Mouse (Mus musculus): ENCODE measurements at regions not wholly inside any gene's neighbourhood (a gene's known extent, or its start where the extent isn't known, plus 50 kb on each side); places are given as distances from the start of the nearest gene placed in this dataset.

- ATAC-seq = peak; percentile 63; the same call in 1 of the 2 replicates
- Histone ChIP-seq H3K4me3 (replicated peaks) (no peak overlapping the region), H3K4me2 (replicated peaks) (no peak overlapping the region), H3K27ac (peak overlapping the region; percentile 39), H3K9ac (replicated peaks) (no peak overlapping the region), H3K4me1 (replicated peaks) (peaks cover 10% of the 10 kb centered on the region), H3K36me3 (no peaks in the 10 kb centered on the region), H3K9me3 (peaks cover 8% of the 10 kb centered on the region; the same call in 1 of the 2 replicates), H3K27me3 (no peaks in the 10 kb centered on the region)
- WGBS = 37% methylated on average over 12 of the region's 12 CpGs
These were observed 57.7 kb downstream of the Rpl14 start for GRCm38 (mm10) chr9:120628794-120629560.

DNA sequence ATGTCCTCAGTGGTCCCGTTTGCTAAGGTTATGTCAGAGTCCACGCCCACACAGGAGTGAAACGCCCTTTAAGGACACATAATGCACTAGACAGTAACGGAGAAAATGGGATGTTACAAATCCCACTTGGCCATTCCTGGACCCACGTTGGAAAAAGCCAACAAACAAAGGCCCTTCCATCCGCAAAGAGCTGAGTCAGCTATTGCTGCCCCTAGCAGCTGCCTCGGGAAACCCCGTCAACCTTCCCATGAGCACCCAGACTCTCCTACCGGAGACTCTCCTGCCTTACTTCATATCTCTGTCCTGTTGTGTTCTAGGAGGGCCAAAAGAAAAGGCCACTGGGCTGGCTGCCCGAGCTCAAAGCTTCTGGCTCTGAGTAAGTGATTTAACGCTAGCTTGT, 58.4 kb downstream of the Rpl14 start:
- WGBS = 76% methylated on average over 11 of the region's 11 CpGs
- peaks cover 2% of the 10 kb centered on the region; the same call in 1 of the 2 replicates for H3K9me3 ChIP-seq
- H3K36me3 ChIP-seq = no peaks in the 10 kb centered on the region
- no peak overlapping the region for H3K4me2 ChIP-seq (replicated peaks)
- no peak overlapping the region for H3K9ac ChIP-seq (replicated peaks)
- no peaks in the 10 kb centered on the region for H3K27me3 ChIP-seq
- peaks cover 10% of the 10 kb centered on the region for H3K4me1 ChIP-seq (replicated peaks)
- H3K27ac ChIP-seq = peak overlapping the region; percentile 39; the same call in 1 of the 2 replicates
- no peak overlapping the region for H3K4me3 ChIP-seq (replicated peaks)
- 0 out of 2 replicates have a peak, but pooled peaks have one; percentile 45 for ATAC-seq

- Histone ChIP-seq H3K4me2 (replicated peaks) (no peak overlapping the region), H3K4me1 (replicated peaks) (peaks cover 10% of the 10 kb centered on the region), H3K27ac (no peak overlapping the region), H3K4me3 (replicated peaks) (no peak overlapping the region), H3K27me3 (no peaks in the 10 kb centered on the region), H3K36me3 (no peaks in the 10 kb centered on the region), H3K9ac (replicated peaks) (no peak overlapping the region), H3K9me3 (no peaks in the 10 kb centered on the region)
- 60% methylated on average over 10 of the region's 10 CpGs for WGBS
- no peak for ATAC-seq
These were observed 61.6 kb downstream of the Rpl14 start for GRCm38 (mm10) chr9:120632821-120633220.

- Histone ChIP-seq H3K4me2 (replicated peaks) (no peak overlapping the region), H3K36me3 (no peaks in the 10 kb centered on the region), H3K4me3 (replicated peaks) (no peak overlapping the region), H3K9me3 (no peaks in the 10 kb centered on the region; the same call in 1 of the 2 replicates), H3K27me3 (no peaks in the 10 kb centered on the region), H3K4me1 (replicated peaks) (0 out of 2 replicates have a peak, but pooled peaks cover 4% of the 10 kb centered on the region), H3K9ac (replicated peaks) (no peak overlapping the region), H3K27ac (no peak overlapping the region)
- ATAC-seq = no peak
- 72% methylated on average over 4 of the region's 4 CpGs for WGBS
These were observed 71.4 kb downstream of the Rpl14 start for GRCm38 (mm10) chr9:120642656-120643055.

- ATAC-seq = no peak
These were observed 72.1 kb downstream of the Rpl14 start for GRCm38 (mm10) chr9:120643371-120643770.

DNA sequence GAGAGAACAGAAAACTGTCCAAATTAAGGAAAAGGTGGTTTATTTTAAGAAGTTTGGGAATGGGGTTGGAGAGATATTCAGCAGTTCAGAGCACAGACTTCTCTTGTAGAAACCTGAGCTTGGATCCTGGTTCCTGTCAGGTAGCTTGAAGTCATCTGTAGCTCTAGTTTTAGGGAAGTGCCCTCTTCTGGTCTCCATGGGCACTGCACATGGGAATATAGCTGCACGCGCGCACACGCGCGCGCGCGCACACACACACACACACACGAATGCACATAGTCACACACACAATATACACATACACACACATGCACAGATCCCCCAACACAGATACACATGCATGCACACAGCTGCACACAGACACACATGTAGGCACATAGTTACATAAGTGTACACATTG, 74.5 kb downstream of the Rpl14 start:
- no peaks in the 10 kb centered on the region; the same call in 1 of the 2 replicates for H3K9me3 ChIP-seq
- no peaks in the 10 kb centered on the region for H3K36me3 ChIP-seq
- H3K27ac ChIP-seq = no peak overlapping the region
- 0 out of 2 replicates have a peak, but pooled peaks cover 4% of the 10 kb centered on the region for H3K4me1 ChIP-seq (replicated peaks)
- over 99% methylated on average over 10 of the region's 10 CpGs for WGBS
- H3K4me2 ChIP-seq (replicated peaks) = no peak overlapping the region
- H3K9ac ChIP-seq (replicated peaks) = no peak overlapping the region
- no peaks in the 10 kb centered on the region for H3K27me3 ChIP-seq
- ATAC-seq = no peak
- H3K4me3 ChIP-seq (replicated peaks) = no peak overlapping the region

More at GRCm38 (mm10) chr9:120643371-120643770, 72.1 kb downstream of the Rpl14 start:
- Histone ChIP-seq H3K4me1 (replicated peaks) (0 out of 2 replicates have a peak, but pooled peaks cover 4% of the 10 kb centered on the region), H3K9ac (replicated peaks) (no peak overlapping the region), H3K36me3 (no peaks in the 10 kb centered on the region), H3K27ac (no peak overlapping the region), H3K4me2 (replicated peaks) (no peak overlapping the region), H3K9me3 (no peaks in the 10 kb centered on the region; the same call in 1 of the 2 replicates), H3K27me3 (no peaks in the 10 kb centered on the region), H3K4me3 (replicated peaks) (no peak overlapping the region)
- whole genome bisulfite sequencing = 91% methylated on average over 3 of the region's 3 CpGs

DNA sequence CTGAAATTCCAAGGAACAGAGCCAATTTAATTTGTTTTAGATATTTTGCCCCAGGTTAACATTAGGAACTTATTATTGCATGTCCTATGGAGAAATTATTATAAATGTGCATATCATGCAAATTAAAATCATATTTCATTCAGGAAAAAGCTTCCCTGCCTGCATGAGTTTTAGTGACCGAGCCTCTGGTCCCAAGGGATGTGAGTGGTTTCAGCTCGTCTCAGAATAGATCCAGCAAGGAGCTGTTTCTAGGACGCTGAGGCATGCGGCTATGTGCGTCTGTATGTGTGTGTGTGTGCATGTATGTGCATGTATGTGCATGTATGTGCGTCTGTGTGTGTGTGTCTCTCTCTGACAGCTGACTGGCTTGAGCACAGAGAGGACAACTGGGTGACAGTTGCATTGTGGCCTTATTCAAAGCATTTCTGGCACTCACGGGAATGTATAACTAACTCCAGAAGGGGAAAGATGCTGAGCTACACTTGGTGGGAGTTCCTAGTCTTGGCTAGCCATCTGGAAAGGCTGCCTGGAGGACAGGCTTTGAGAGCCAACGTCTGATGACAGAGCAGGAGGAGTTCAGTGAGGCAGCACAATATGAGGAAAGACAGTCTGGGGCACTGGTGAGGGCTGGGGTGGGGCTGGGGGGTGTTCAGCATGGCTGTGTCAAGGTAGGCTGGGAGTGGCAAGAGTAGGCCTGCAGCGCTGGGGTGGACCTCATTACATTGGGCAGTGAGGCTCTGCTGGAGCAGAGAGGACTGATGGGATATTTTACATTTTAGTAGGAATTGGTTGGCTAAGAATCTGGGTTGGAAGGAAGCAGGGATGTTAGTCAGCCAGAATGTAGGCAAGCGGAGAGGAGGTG, 75.8 kb downstream of the Rpl14 start:
- H3K4me3 ChIP-seq (replicated peaks) = no peak overlapping the region
- H3K27ac ChIP-seq = no peak overlapping the region; the same call in 1 of the 2 replicates
- ATAC-seq = no peak
- no peak overlapping the region for H3K9ac ChIP-seq (replicated peaks)
- H3K4me1 ChIP-seq (replicated peaks) = 0 out of 2 replicates have a peak, but pooled peaks cover 4% of the 10 kb centered on the region
- no peak overlapping the region for H3K4me2 ChIP-seq (replicated peaks)
- no peaks in the 10 kb centered on the region; the same call in 1 of the 2 replicates for H3K9me3 ChIP-seq
- WGBS = 76% methylated on average over 10 of the region's 10 CpGs
- H3K36me3 ChIP-seq = no peaks in the 10 kb centered on the region
- no peaks in the 10 kb centered on the region for H3K27me3 ChIP-seq

DNA sequence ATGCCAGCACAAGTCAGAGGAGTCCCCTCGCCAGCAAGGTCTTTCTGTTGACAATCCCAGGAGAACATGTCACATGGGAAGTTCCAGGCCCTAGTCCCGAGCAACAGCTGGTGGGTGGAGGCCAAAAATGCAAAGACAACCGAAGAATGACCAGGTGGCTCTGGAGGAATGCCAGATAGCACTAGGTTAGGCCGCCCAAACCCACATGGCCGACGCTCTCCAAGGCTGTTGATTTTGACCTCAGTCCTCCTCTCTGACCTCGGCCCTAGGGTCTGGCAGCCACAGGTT, 76.4 kb downstream of the Rpl14 start:
- H3K27me3 ChIP-seq = no peaks in the 10 kb centered on the region
- no peak overlapping the region for H3K9ac ChIP-seq (replicated peaks)
- H3K27ac ChIP-seq = no peak overlapping the region
- H3K9me3 ChIP-seq = no peaks in the 10 kb centered on the region; the same call in 1 of the 2 replicates
- 0 out of 2 replicates have a peak, but pooled peaks cover 7% of the 10 kb centered on the region for H3K4me1 ChIP-seq (replicated peaks)
- H3K36me3 ChIP-seq = no peaks in the 10 kb centered on the region
- no peak for ATAC-seq
- 86% methylated on average over 7 of the region's 7 CpGs for whole genome bisulfite sequencing
- no peak overlapping the region for H3K4me2 ChIP-seq (replicated peaks)
- H3K4me3 ChIP-seq (replicated peaks) = no peak overlapping the region

GRCm38 (mm10) chr9:120652733-120653132, 81.5 kb downstream of the Rpl14 start:
- no peaks in the 10 kb centered on the region for H3K9me3 ChIP-seq
- H3K27me3 ChIP-seq = no peaks in the 10 kb centered on the region
- H3K9ac ChIP-seq (replicated peaks) = no peak overlapping the region
- peaks cover 24% of the 10 kb centered on the region for H3K4me1 ChIP-seq (replicated peaks)
- WGBS = 75% methylated on average over 14 of the region's 14 CpGs
- ATAC-seq = no peak
- peak overlapping the region; percentile 53 for H3K27ac ChIP-seq
- H3K4me3 ChIP-seq (replicated peaks) = no peak overlapping the region
- no peak overlapping the region for H3K4me2 ChIP-seq (replicated peaks)
- H3K36me3 ChIP-seq = no peaks in the 10 kb centered on the region

DNA sequence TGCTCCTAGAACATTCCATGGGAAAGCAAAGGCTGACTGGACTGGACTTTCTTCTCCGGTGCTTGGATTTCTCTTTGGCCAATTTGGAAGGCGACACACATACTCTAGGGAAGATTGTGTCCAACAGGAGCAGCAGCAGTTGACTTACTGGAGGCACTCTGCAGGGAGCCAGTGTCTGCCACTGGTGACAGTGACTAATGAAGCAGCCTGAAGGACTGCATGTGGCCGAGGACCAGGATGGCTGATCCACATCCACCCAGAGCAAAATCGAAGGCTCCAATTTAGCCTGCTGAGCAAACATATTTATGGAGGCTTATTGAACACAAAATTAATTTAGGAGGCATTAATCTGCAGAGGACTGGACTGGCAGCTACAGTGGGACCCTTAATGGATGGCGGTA, 81.9 kb downstream of the Rpl14 start:
- no peak overlapping the region for H3K4me3 ChIP-seq (replicated peaks)
- H3K36me3 ChIP-seq = no peaks in the 10 kb centered on the region
- peak overlapping the region; percentile 53 for H3K27ac ChIP-seq
- no peaks in the 10 kb centered on the region for H3K27me3 ChIP-seq
- peaks cover 25% of the 10 kb centered on the region for H3K4me1 ChIP-seq (replicated peaks)
- H3K4me2 ChIP-seq (replicated peaks) = no peak overlapping the region
- no peak overlapping the region for H3K9ac ChIP-seq (replicated peaks)
- whole genome bisulfite sequencing = 60% methylated on average over 5 of the region's 5 CpGs
- H3K9me3 ChIP-seq = no peaks in the 10 kb centered on the region
- no peak for ATAC-seq

DNA sequence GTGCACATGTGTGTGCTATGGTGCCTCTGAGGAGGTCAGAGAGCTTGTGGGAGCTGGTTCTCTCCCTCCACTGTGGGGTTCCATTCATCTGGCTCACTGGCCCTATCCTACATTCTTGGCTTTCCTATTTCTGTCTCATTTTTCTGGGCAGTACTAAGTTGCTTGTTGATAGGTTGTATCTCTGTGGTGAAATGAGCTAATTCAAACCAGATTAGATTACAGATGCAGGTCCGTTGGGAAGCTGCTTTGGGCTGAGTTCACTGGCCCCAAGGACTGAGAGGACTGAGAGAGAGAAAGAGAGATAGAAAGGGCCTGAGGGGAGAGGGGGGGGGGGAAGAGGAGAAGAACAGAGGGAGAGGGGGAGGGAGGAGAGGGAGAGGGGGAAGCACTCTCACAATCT, 83.5 kb downstream of the Rpl14 start:
- Histone ChIP-seq H3K4me2 (replicated peaks) (no peak overlapping the region), H3K9ac (replicated peaks) (no peak overlapping the region), H3K9me3 (no peaks in the 10 kb centered on the region), H3K27ac (no peak overlapping the region), H3K27me3 (0 out of 2 replicates have a peak, but pooled peaks cover 2% of the 10 kb centered on the region), H3K4me1 (replicated peaks) (peaks cover 25% of the 10 kb centered on the region), H3K4me3 (replicated peaks) (no peak overlapping the region), H3K36me3 (no peaks in the 10 kb centered on the region)
- 33% methylated on average over 1 of the region's 1 CpGs for WGBS
- ATAC-seq = no peak

- WGBS = 13% methylated on average over 6 of the region's 6 CpGs
These were observed 85.7 kb downstream of the Rpl14 start for GRCm38 (mm10) chr9:120656976-120657375.

More at GRCm38 (mm10) chr9:120656976-120657375, 85.7 kb downstream of the Rpl14 start:
- Histone ChIP-seq H3K4me2 (replicated peaks) (no peak overlapping the region), H3K4me1 (replicated peaks) (peaks cover 25% of the 10 kb centered on the region), H3K27ac (no peak overlapping the region), H3K36me3 (no peaks in the 10 kb centered on the region), H3K27me3 (0 out of 2 replicates have a peak, but pooled peaks cover 2% of the 10 kb centered on the region), H3K9ac (replicated peaks) (no peak overlapping the region), H3K4me3 (replicated peaks) (no peak overlapping the region), H3K9me3 (no peaks in the 10 kb centered on the region)
- 0 out of 2 replicates have a peak, but pooled peaks have one; percentile 46 for ATAC-seq

Data from midbrain, embryonic 13.5 days (tissue).